Mouse (Mus musculus) liver, embryonic 11.5 days (tissue): Measurements from ENCODE around the gene 2310022B05Rik. TPM values are rescaled to one million over a fixed set of nuclear protein-coding genes. Genes with fewer than 3 reads are reported as not detected.

ENCODE experiments used
- ATAC-seq: fragments of 200-750 bp; cut with Nextera tagmentation; replicated peaks from 2 replicates; pipeline ENCODE4 v1.8.0; 2017; ENCODE audit warnings: moderate number of reproducible peaks, mild to moderate bottlenecking, moderate TSS enrichment, moderate library complexity; ENCODE audit not compliant: low FRiP score
- DNase-seq: peaks from one replicate; pipeline ENCODE4 v3.0.0-alpha.2; 2017; ENCODE audit warnings: low spot score
- H3K27ac ChIP-seq: fragments of 300-500 bp; sonication (generic); 2 replicates; pipeline ENCODE4 v1.5.1; 2014; ENCODE audit warnings: mild to moderate bottlenecking, low read depth, low read length, control low read depth
- H3K27me3 ChIP-seq: fragments of 300-500 bp; sonication (generic); replicated peaks from 2 replicates; pipeline ENCODE4 v1.6.1; 2014; ENCODE audit warnings: low read length, mixed read lengths; ENCODE audit not compliant: control insufficient read depth, insufficient read depth
- H3K36me3 ChIP-seq: fragments of 300-500 bp; sonication (generic); 2 replicates; pipeline ENCODE4 v1.6.1; 2014; ENCODE audit warnings: mild to moderate bottlenecking, low read length, moderate library complexity, mixed read lengths; ENCODE audit not compliant: control insufficient read depth, insufficient read depth
- H3K4me1 ChIP-seq: fragments of 300-500 bp; sonication (generic); replicated peaks from 2 replicates; pipeline ENCODE4 v1.6.1; 2014; ENCODE audit warnings: low read length, mixed read lengths; ENCODE audit not compliant: control insufficient read depth, insufficient read depth
- H3K4me2 ChIP-seq: fragments of 300-500 bp; sonication (generic); 2 replicates; pipeline ENCODE4 v1.6.1; 2014; ENCODE audit warnings: mild to moderate bottlenecking, control low read depth, moderate library complexity
- H3K4me3 ChIP-seq: fragments of 300-500 bp; sonication (generic); 2 replicates; pipeline ENCODE4 v1.5.1; 2014; ENCODE audit warnings: low read depth, low read length, control low read depth
- H3K9ac ChIP-seq: fragments of 300-500 bp; sonication (generic); 2 replicates; pipeline ENCODE4 v1.6.1; 2014; ENCODE audit warnings: low read depth, low read length, control low read depth
- H3K9me3 ChIP-seq: fragments of 300-500 bp; sonication (generic); 2 replicates; pipeline ENCODE4 v1.6.1; 2016; ENCODE audit warnings: low read length, inconsistent platforms, mixed read lengths; ENCODE audit not compliant: control insufficient read depth
- WGBS: fragments of 180-500 bp; shearing (Covaris S2); extraction: QIAGEN DNeasy Blood & Tissue Kit; methylation state at CpG from one replicate; pipeline ENCODE4 v1.1.7; 2014; 5-methylcytosine and 5-hydroxymethylcytosine counted together
- polyA plus RNA-seq: library from polyadenylated mRNA; unstranded; fragments of >200 nt; fragmentation: Nextera tagmentation; extraction: Ambion mirVana; gene quantifications from 2 replicates; pipeline ENCODE4 v1.2.1, GENCODE M21; 2014

The 2310022B05Rik gene
- polyA plus RNA-seq, 1 experiment from 2014 or later = 17.5 TPM

DNA sequence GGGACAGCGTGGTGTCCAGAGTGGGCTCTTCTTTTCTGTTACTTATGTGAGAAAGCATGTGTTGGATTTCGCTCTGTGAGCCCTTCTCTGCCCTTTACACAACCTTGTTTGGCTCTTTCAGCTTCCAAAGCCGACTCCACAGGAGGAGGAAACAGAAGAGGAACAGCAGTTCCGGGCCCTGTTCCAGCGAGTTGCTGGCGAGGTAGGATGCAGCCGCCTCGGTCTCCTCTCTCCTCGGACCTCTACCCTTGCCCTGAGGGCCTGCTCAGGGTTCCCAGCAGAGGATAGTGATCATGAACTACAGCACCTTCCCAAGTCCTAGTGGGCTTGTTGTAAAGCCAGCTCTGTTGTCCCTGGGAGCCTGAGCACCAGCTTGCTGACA, 54.2 kb downstream of the 2310022B05Rik start:
- no peak overlapping the region for H3K9ac ChIP-seq
- H3K4me2 ChIP-seq = no peak overlapping the region
- ATAC-seq = no peak
- H3K27ac ChIP-seq = no peak overlapping the region
- H3K4me3 ChIP-seq = no peak overlapping the region
- H3K4me1 ChIP-seq = no peaks in the 10 kb centered on the region
- no peak for DNase-seq
- H3K27me3 ChIP-seq = no peaks in the 10 kb centered on the region
- H3K36me3 ChIP-seq = no peaks in the 10 kb centered on the region
- WGBS = 73% methylated on average over 9 of the region's 9 CpGs
- no peaks in the 10 kb centered on the region for H3K9me3 ChIP-seq

DNA sequence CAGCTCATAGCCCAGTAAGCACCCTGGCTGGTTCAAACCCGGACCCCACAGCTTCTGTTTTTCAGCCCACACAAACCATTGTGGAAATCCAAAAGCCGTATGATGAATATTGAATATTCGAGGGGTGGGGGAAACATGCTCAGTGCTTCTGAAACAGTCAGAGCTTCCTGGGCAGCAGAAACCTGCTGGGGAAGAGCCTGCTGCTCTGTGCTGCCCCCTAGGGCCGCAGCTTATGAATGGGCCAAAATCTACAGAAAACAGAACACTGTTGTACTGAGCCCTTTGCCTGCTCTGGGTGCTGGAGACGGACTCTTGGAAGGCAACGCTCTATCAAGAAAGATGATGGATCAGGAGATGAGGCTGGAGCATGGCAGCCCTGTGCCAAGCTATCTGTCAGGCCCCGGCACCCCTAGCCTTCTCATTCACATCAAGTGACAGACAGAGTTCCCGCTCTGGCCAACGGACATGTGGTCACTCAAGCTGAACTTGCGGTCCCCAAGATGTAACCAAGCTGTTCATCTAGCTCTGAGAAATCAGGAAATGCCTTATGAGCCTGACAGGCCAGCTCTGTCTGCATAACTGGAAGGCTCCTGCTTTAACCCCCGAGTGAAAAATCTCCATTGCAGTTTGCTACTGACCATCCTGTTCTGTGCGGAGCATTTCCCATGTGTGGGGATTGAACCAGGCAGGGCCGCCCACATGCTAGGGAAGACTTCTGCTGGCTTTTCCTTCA, 54.8 kb downstream of the 2310022B05Rik start:
- Histone ChIP-seq H3K27ac (no peak overlapping the region), H3K36me3 (no peaks in the 10 kb centered on the region), H3K4me2 (no peak overlapping the region), H3K4me1 (no peaks in the 10 kb centered on the region), H3K9me3 (no peaks in the 10 kb centered on the region), H3K4me3 (no peak overlapping the region), H3K9ac (no peak overlapping the region), H3K27me3 (no peaks in the 10 kb centered on the region)
- ATAC-seq (no peak), DNase-seq (no peak)
- WGBS = 66% methylated on average over 13 of the region's 13 CpGs

DNA sequence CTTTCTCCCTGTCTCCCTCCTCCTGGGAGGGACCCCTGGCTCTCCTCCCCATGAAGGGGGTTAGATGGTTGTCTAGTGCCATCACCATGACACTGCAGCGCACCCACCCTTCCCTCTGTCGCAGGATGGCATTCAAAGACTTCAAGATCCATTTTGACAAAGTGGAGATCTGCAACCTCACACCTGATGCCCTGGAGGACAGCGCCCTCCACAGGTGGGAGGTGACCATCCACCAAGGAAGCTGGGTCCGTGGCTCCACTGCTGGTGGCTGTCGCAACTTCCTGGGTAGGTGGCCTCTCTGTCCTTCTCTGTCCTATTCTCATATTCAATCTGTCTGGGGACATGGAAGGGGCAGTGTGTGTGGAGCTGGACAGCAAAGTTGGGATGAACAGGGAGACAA, 59.1 kb downstream of the 2310022B05Rik start:
- no peaks in the 10 kb centered on the region for H3K36me3 ChIP-seq
- no peak overlapping the region for H3K4me3 ChIP-seq
- H3K4me2 ChIP-seq = no peak overlapping the region
- no peaks in the 10 kb centered on the region for H3K27me3 ChIP-seq
- DNase-seq (no peak), ATAC-seq (no peak)
- H3K27ac ChIP-seq = no peak overlapping the region
- no peak overlapping the region for H3K9ac ChIP-seq
- WGBS = 65% methylated on average over 5 of the region's 5 CpGs
- H3K4me1 ChIP-seq = no peaks in the 10 kb centered on the region
- H3K9me3 ChIP-seq = no peaks in the 10 kb centered on the region

DNA sequence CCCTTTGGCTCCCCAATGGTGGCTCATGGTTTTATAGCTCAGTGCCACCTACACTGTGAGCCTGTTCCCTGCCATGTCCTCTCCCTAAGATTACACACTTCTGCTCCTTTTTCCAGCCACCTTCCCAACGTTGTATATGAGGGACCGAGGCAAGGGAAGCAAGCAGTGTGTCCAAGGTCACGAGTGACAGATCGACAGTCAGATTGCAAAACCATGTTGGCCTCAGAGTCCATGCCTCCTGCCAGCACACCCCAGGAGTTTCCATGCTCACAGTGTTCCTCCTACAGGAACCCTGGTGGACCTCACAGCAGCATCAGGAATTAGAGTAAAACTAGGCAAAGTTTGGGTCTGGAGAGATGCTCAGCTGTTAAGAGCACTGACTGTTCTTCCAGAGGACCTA, 73.8 kb downstream of the 2310022B05Rik start:
- Histone ChIP-seq H3K4me2 (no peak overlapping the region), H3K9ac (no peak overlapping the region), H3K9me3 (no peaks in the 10 kb centered on the region), H3K36me3 (no peaks in the 10 kb centered on the region), H3K4me3 (no peak overlapping the region), H3K4me1 (no peaks in the 10 kb centered on the region), H3K27me3 (no peaks in the 10 kb centered on the region), H3K27ac (no peak overlapping the region)
- 60% methylated on average over 4 of the region's 4 CpGs for WGBS
- DNase-seq (no peak), ATAC-seq (no peak)

DNA sequence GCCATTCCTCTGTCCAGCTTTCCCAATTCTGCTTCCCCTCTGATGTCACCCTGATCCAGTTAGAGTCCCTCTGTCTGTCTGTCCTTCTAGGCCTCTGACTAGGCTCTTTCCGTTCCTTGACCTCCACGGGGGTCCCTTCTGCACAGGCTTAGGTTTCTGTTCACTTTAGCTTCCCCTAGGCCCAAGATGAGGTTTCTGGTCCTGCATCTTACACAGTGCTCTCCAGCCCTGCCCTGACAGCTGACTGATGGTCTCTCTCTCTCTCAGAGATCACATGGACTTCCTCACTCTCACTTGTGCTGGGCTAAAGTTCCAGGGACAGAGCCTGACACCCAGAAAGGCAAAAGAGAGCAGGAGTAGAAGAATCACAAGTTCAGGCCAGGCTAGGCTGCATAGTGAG, 76.6 kb downstream of the 2310022B05Rik start:
- no peak overlapping the region for H3K9ac ChIP-seq
- DNase-seq (no peak), ATAC-seq (no peak)
- 73% methylated on average over 2 of the region's 2 CpGs for WGBS
- H3K4me3 ChIP-seq = no peak overlapping the region
- H3K9me3 ChIP-seq = no peaks in the 10 kb centered on the region
- no peaks in the 10 kb centered on the region for H3K27me3 ChIP-seq
- no peak overlapping the region for H3K4me2 ChIP-seq
- no peaks in the 10 kb centered on the region for H3K36me3 ChIP-seq
- no peaks in the 10 kb centered on the region for H3K4me1 ChIP-seq
- H3K27ac ChIP-seq = no peak overlapping the region

Other genes starting within 250 kb of the 2310022B05Rik start
- gene Pgbd5, start 223.7 kb downstream of the 2310022B05Rik start, polyA plus RNA-seq = 0.27 and 0.55 TPM in 2 replicates
- gene Cog2, start 142.6 kb downstream of the 2310022B05Rik start, polyA plus RNA-seq = 29.5 and 34.0 TPM in 2 replicates
- 14.5 and 15.2 TPM in 2 replicates for gene Agt, start 93.7 kb downstream of the 2310022B05Rik start, polyA plus RNA-seq
- gene Capn9, start 87.3 kb downstream of the 2310022B05Rik start, polyA plus RNA-seq = not detected in 2 replicates
- 49.8 and 51.9 TPM in 2 replicates for gene Ttc13, start 58.6 kb upstream of the 2310022B05Rik start, polyA plus RNA-seq
- 17.9 and 23.3 TPM in 2 replicates for gene Arv1, start 58.8 kb upstream of the 2310022B05Rik start, polyA plus RNA-seq
- gene Fam89a, start 88.5 kb upstream of the 2310022B05Rik start, polyA plus RNA-seq = 3.6 and 3.8 TPM in 2 replicates
- gene Trim67, start 129.7 kb upstream of the 2310022B05Rik start, polyA plus RNA-seq = 0.05 TPM in 1 of 2 replicates, not detected in the other
- gene Gnpat, start 199.7 kb upstream of the 2310022B05Rik start, polyA plus RNA-seq = 107 and 109 TPM in 2 replicates
- gene 2810004N23Rik, start 199.8 kb upstream of the 2310022B05Rik start, polyA plus RNA-seq = 65.7 and 71.5 TPM in 2 replicates
- 9.1 and 9.7 TPM in 2 replicates for gene Exoc8, start 234.3 kb upstream of the 2310022B05Rik start, polyA plus RNA-seq
- 11.5 and 13.2 TPM in 2 replicates for gene Sprtn, start 234.5 kb upstream of the 2310022B05Rik start, polyA plus RNA-seq